Mouse (Mus musculus) cerebellum, adult 2 months (tissue): ENCODE data around the gene Ccdc12. TPM values are rescaled to one million over a fixed set of nuclear protein-coding genes. Genes with fewer than 3 reads are reported as not detected.

Experiments
- DNase-seq, 2 experiments: peaks; one replicate each; pipeline ENCODE4 v3.0.0; 2021
- H3K27ac ChIP-seq: fragments of 200-500 bp; 2 replicates; pipeline ENCODE4 v1.5.1; 2012; ENCODE audit warnings: low read length, control low read depth, inconsistent platforms; ENCODE audit not compliant: insufficient read depth
- H3K27me3 ChIP-seq: fragments of 200-500 bp; 2 replicates; pipeline ENCODE4 v1.6.1; 2012; ENCODE audit warnings: inconsistent platforms, mild to moderate bottlenecking, low read length, moderate library complexity; ENCODE audit not compliant: control insufficient read depth, insufficient read depth
- H3K4me1 ChIP-seq: fragments of 200-500 bp; 2 replicates; pipeline ENCODE4 v1.6.1; 2011; ENCODE audit warnings: low read length; ENCODE audit not compliant: control insufficient read depth, insufficient read depth
- H3K4me3 ChIP-seq: fragments of 200-500 bp; replicated peaks from 2 replicates; pipeline ENCODE3; 2011; ENCODE audit warnings: mild to moderate bottlenecking, low read depth, low read length, control low read depth; ENCODE audit not compliant: insufficient read depth
- CTCF ChIP-seq: fragments of 200-500 bp; IDR thresholded peaks from 2 replicates; pipeline ENCODE4 v1.5.1; 2011; ENCODE audit warnings: low read depth, mild to moderate bottlenecking, control low read depth, low read length, moderate library complexity, borderline replicate concordance; ENCODE audit not compliant: insufficient read depth
- POLR2A ChIP-seq: fragments of 200-500 bp; IDR thresholded peaks from 2 replicates; pipeline ENCODE4 v1.6.1; 2011; ENCODE audit warnings: low read length, control low read depth, borderline replicate concordance; ENCODE audit not compliant: insufficient read depth
- WGBS: fragments of 180-500 bp; shearing (Covaris S2); methylation state at CpG from one replicate; pipeline ENCODE4 v1.1.7; 2018; 5-methylcytosine and 5-hydroxymethylcytosine counted together
- polyA plus RNA-seq: library from polyadenylated mRNA; depleted of rRNA; stranded (reverse); fragments of >200 nt; gene quantifications from 2 replicates; pipeline ENCODE4 v1.2.3, GENCODE M21; 2012

Ccdc12 gene
- polyA plus RNA-seq, 1 experiment: 102 TPM

GRCm38 (mm10) chr9:110683574-110684099, 27.3 kb downstream of the Ccdc12 start:
- H3K27ac ChIP-seq: peak overlapping the region; percentile 98
- DNase-seq: no peak
- 13% methylated on average over 4 of the region's 4 CpGs for WGBS
- H3K4me1 ChIP-seq: peaks cover 72% of the 10 kb centered on the region
- TF ChIP-seq POLR2A: no peak
- TF ChIP-seq CTCF: no peak
- no peaks in the 10 kb centered on the region for H3K27me3 ChIP-seq
- no peak overlapping the region for H3K4me3 ChIP-seq

GRCm38 (mm10) chr9:110684100-110684831, 28.0 kb downstream of the Ccdc12 start:
- Histone ChIP-seq H3K27ac (peak overlapping the region; percentile 98), H3K4me1 (peaks cover 74% of the 10 kb centered on the region), H3K27me3 (no peaks in the 10 kb centered on the region), H3K4me3 (no peak overlapping the region)
- 4% methylated on average over 6 of the region's 6 CpGs for WGBS
- no peak for TF ChIP-seq CTCF
- TF ChIP-seq POLR2A: no peak
- DNase-seq: peak; percentile 85 to 90

GRCm38 (mm10) chr9:110685187-110685586, 28.9 kb downstream of the Ccdc12 start:
- 38% methylated on average over 8 of the region's 8 CpGs for WGBS
- no peaks in the 10 kb centered on the region for H3K27me3 ChIP-seq
- no peak overlapping the region for H3K4me3 ChIP-seq
- TF ChIP-seq CTCF: no peak
- no peak for TF ChIP-seq POLR2A
- peak overlapping the region; percentile 98 for H3K27ac ChIP-seq
- H3K4me1 ChIP-seq: peaks cover 77% of the 10 kb centered on the region
- peak; percentile 56 to 57 for DNase-seq

GRCm38 (mm10) chr9:110685591-110685990, 29.3 kb downstream of the Ccdc12 start:
- H3K4me1 ChIP-seq: peaks cover 77% of the 10 kb centered on the region
- peak overlapping the region; percentile 98 for H3K27ac ChIP-seq
- no peak for TF ChIP-seq POLR2A
- TF ChIP-seq CTCF: no peak
- no peak overlapping the region for H3K4me3 ChIP-seq
- no peak for DNase-seq
- WGBS: 30% methylated on average over 5 of the region's 5 CpGs
- no peaks in the 10 kb centered on the region for H3K27me3 ChIP-seq

GRCm38 (mm10) chr9:110686472-110686871, 30.2 kb downstream of the Ccdc12 start:
- DNase-seq: no peak
- Histone ChIP-seq H3K27ac (peak overlapping the region; percentile 37), H3K4me3 (no peak overlapping the region), H3K27me3 (no peaks in the 10 kb centered on the region), H3K4me1 (peaks cover 72% of the 10 kb centered on the region)
- TF ChIP-seq CTCF: no peak
- no peak for TF ChIP-seq POLR2A
- WGBS: 50% methylated on average over 3 of the region's 3 CpGs

- TF ChIP-seq CTCF: peak; percentile 38; the same call in 1 of the 2 replicates
- no peak for TF ChIP-seq POLR2A
- Histone ChIP-seq H3K27ac (0 out of 2 replicates have a peak overlapping the region, but pooled peaks have one; percentile 37), H3K4me3 (no peak overlapping the region), H3K27me3 (no peaks in the 10 kb centered on the region), H3K4me1 (peaks cover 67% of the 10 kb centered on the region)
- WGBS: 58% methylated on average over 5 of the region's 5 CpGs
- peak; percentile 50 to 55 for DNase-seq
These were observed 30.8 kb downstream of the Ccdc12 start for GRCm38 (mm10) chr9:110687061-110687460.

- Histone ChIP-seq H3K4me3 (no peak overlapping the region), H3K27me3 (no peaks in the 10 kb centered on the region), H3K27ac (no peak overlapping the region), H3K4me1 (peaks cover 60% of the 10 kb centered on the region)
- peak in 1 of 2 experiments; percentile 51 for DNase-seq
- TF ChIP-seq POLR2A (no peak), CTCF (no peak)
- 30% methylated on average over 2 of the region's 2 CpGs for WGBS
These were observed 31.5 kb downstream of the Ccdc12 start for GRCm38 (mm10) chr9:110687846-110688245.
